Mouse (Mus musculus) myocyte (in vitro differentiated cells): ENCODE data around the gene Tbl1x. TPM values are rescaled to one million over a fixed set of nuclear protein-coding genes. Genes with fewer than 3 reads are reported as not detected.
A peak's percentile ranks its signal among the peaks of the same experiment; 100 is the strongest.
"Not testable (repeated sequence)": the region's sequence is repeated elsewhere in the genome, so short reads cannot be mapped to it uniquely, and the experiment has no call there.

Source experiments
- H3K27me3 ChIP-seq: one replicate; pipeline ENCODE4 v1.6.1; 2011; ENCODE audit not compliant: control insufficient read depth, insufficient read depth, insufficient read length
- H3K36me3 ChIP-seq: one replicate; pipeline ENCODE4 v1.6.1; 2011; ENCODE audit not compliant: control insufficient read depth, insufficient read depth
- H3K4me2 ChIP-seq: one replicate; pipeline ENCODE4 v1.6.1; 2011; ENCODE audit warnings: low read depth, control low read depth
- H3K4me3 ChIP-seq: one replicate; pipeline ENCODE4 v1.5.1; 2011; ENCODE audit warnings: mild to moderate bottlenecking, control low read depth, moderate library complexity
- H3K79me2 ChIP-seq: one replicate; pipeline ENCODE4 v1.6.1; 2011; ENCODE audit not compliant: control insufficient read depth, insufficient read depth
- H3ac ChIP-seq: one replicate; pipeline ENCODE4 v1.6.1; 2011; ENCODE audit not compliant: control insufficient read depth, insufficient read length
- CEBPB ChIP-seq: IDR thresholded peaks from 2 replicates; pipeline ENCODE4 v1.6.1; 2011; ENCODE audit warnings: mild to moderate bottlenecking, moderate library complexity; ENCODE audit not compliant: poor library complexity, insufficient read depth, severe bottlenecking
- E2F4 ChIP-seq: IDR thresholded peaks from one replicate; pipeline ENCODE4 v1.6.1; 2011; ENCODE audit warnings: mild to moderate bottlenecking, control low read depth, moderate library complexity; ENCODE audit not compliant: insufficient read depth
- MAX ChIP-seq: IDR thresholded peaks from one replicate; pipeline ENCODE4 v1.6.1; 2011; ENCODE audit warnings: low read depth, mild to moderate bottlenecking, control low read depth
- MYOD1 ChIP-seq, 3 experiments: IDR thresholded peaks; one replicate each; pipeline ENCODE4 v1.6.1; 2011; ENCODE audit warnings: control low read depth in 2 of 3, low read depth in 2 of 3, mild to moderate bottlenecking in 2 of 3, moderate library complexity in 1 of 3; ENCODE audit not compliant: insufficient read length in 2 of 3, control insufficient read depth in 1 of 3
- MYOG ChIP-seq, 3 experiments: IDR thresholded peaks; one replicate each; pipeline ENCODE4 v1.6.1; 2011; ENCODE audit warnings: control low read depth in 2 of 3, low read depth in 2 of 3, mild to moderate bottlenecking in 2 of 3; ENCODE audit not compliant: insufficient read length in 2 of 3, control insufficient read depth in 1 of 3, insufficient read depth in 1 of 3
- POLR2A ChIP-seq: IDR thresholded peaks from one replicate; pipeline ENCODE4 v1.6.1; 2011; ENCODE audit warnings: low read depth, mild to moderate bottlenecking, control low read depth, moderate library complexity; ENCODE audit not compliant: insufficient read length
- POLR2AphosphoS2 ChIP-seq: IDR thresholded peaks from one replicate; pipeline ENCODE4 v1.6.1; 2011; ENCODE audit warnings: low read depth, control low read depth; ENCODE audit not compliant: insufficient read length
- REST ChIP-seq: IDR thresholded peaks from one replicate; pipeline ENCODE4 v1.6.1; 2011; ENCODE audit warnings: mild to moderate bottlenecking, control low read depth, moderate library complexity; ENCODE audit not compliant: insufficient read depth, insufficient read length
- SRF ChIP-seq: IDR thresholded peaks from one replicate; pipeline ENCODE4 v1.6.1; 2011; ENCODE audit warnings: low read depth; ENCODE audit not compliant: control insufficient read depth, insufficient read length
- TCF12 ChIP-seq: IDR thresholded peaks from one replicate; pipeline ENCODE4 v1.6.1; 2011; ENCODE audit warnings: mild to moderate bottlenecking, control low read depth; ENCODE audit not compliant: poor library complexity, insufficient read depth, severe bottlenecking
- TCF3 ChIP-seq: IDR thresholded peaks from one replicate; pipeline ENCODE4 v1.6.1; 2011; ENCODE audit warnings: low read depth, control low read depth; ENCODE audit not compliant: insufficient read length
- USF1 ChIP-seq: IDR thresholded peaks from one replicate; pipeline ENCODE4 v1.6.1; 2011; ENCODE audit warnings: low read depth, mild to moderate bottlenecking, control low read depth, moderate library complexity
- polyA plus RNA-seq: library from polyadenylated mRNA; unstranded; fragments of >200 nt; fragmentation: generic; extraction: Trizol; gene quantifications from one replicate; pipeline ENCODE4 v1.2.1, GENCODE M21; 2012; ENCODE audit warnings: missing spikeins

Tbl1x gene
- polyA plus RNA-seq, 1 experiment = 31.6 TPM

- no peaks in the 10 kb centered on the region for H3K36me3 ChIP-seq
- H3K4me3 ChIP-seq = no peak overlapping the region
- H3ac ChIP-seq = no peak overlapping the region
- TF ChIP-seq POLR2A = no peak
- no peak for TF ChIP-seq TCF12
- TF ChIP-seq SRF = no peak
- no peak for TF ChIP-seq E2F4
- no peak for TF ChIP-seq MYOG (IDR thresholded peaks at IDR 0.05; ENCODE audit: control insufficient read depth in 1 of 3, insufficient read depth in 1 of 3, insufficient read length in 2 of 3, low read depth in 2 of 3)
- H3K4me2 ChIP-seq = no peak overlapping the region
- peaks cover 99% of the 10 kb centered on the region for H3K79me2 ChIP-seq
- H3K27me3 ChIP-seq = no peaks in the 10 kb centered on the region
These were observed 14.4 kb downstream of the Tbl1x start for GRCm38 (mm10) chrX:77525179-77525578.

GRCm38 (mm10) chrX:77528401-77528800 is 17.6 kb downstream of the Tbl1x start:
- peaks cover 89% of the 10 kb centered on the region for H3K79me2 ChIP-seq
- TF ChIP-seq MYOD1 (IDR thresholded peaks at IDR 0.05; ENCODE audit: control insufficient read depth in 1 of 3, insufficient read length in 2 of 3, low read depth in 2 of 3) = no peak
- TF ChIP-seq TCF12 = no peak
- TF ChIP-seq REST = no peak
- TF ChIP-seq SRF = no peak
- no peak for TF ChIP-seq POLR2A
- TF ChIP-seq MAX = no peak
- no peaks in the 10 kb centered on the region for H3K36me3 ChIP-seq
- H3ac ChIP-seq = no peak overlapping the region
- H3K4me2 ChIP-seq = no peak overlapping the region
- no peaks in the 10 kb centered on the region for H3K27me3 ChIP-seq
- no peak overlapping the region for H3K4me3 ChIP-seq

- Histone ChIP-seq H3K4me2 (no peak overlapping the region), H3K4me3 (no peak overlapping the region), H3K27me3 (no peaks in the 10 kb centered on the region), H3K36me3 (no peaks in the 10 kb centered on the region), H3K79me2 (peaks cover 82% of the 10 kb centered on the region), H3ac (no peak overlapping the region)
- TF ChIP-seq REST (no peak), MYOG (IDR thresholded peaks at IDR 0.05; ENCODE audit: control insufficient read depth in 1 of 3, insufficient read depth in 1 of 3, insufficient read length in 2 of 3, low read depth in 2 of 3) (no peak), TCF3 (no peak), MYOD1 (IDR thresholded peaks at IDR 0.05; ENCODE audit: control insufficient read depth in 1 of 3, insufficient read length in 2 of 3, low read depth in 2 of 3) (no peak), POLR2A (no peak), E2F4 (no peak), USF1 (no peak), SRF (no peak), POLR2AphosphoS2 (no peak), MAX (no peak), TCF12 (no peak), CEBPB (no peak)
These were observed 20.2 kb downstream of the Tbl1x start for GRCm38 (mm10) chrX:77530997-77531396.

- Histone ChIP-seq H3K27me3 (no peaks in the 10 kb centered on the region), H3ac (no peak overlapping the region), H3K4me2 (no peak overlapping the region), H3K4me3 (no peak overlapping the region), H3K79me2 (peaks cover 81% of the 10 kb centered on the region), H3K36me3 (no peaks in the 10 kb centered on the region)
- TF ChIP-seq TCF12 (no peak), POLR2AphosphoS2 (no peak), TCF3 (no peak), MAX (no peak), CEBPB (0 out of 2 replicates have a peak, but pooled peaks have one; percentile 36), MYOD1 (IDR thresholded peaks at IDR 0.05; ENCODE audit: control insufficient read depth in 1 of 3, insufficient read length in 2 of 3, low read depth in 2 of 3) (no peak)
These were observed 23.1 kb downstream of the Tbl1x start for GRCm38 (mm10) chrX:77533922-77534321.

GRCm38 (mm10) chrX:77539770-77540169 is 29.0 kb downstream of the Tbl1x start:
- not testable (repeated sequence) for H3K27me3 ChIP-seq, H3K36me3 ChIP-seq, H3K4me2 ChIP-seq, H3ac ChIP-seq, H3K4me3 ChIP-seq
- peaks cover 92% of the 10 kb centered on the region for H3K79me2 ChIP-seq

- H3K27me3 ChIP-seq = no peaks in the 10 kb centered on the region
- H3K4me3 ChIP-seq = no peak overlapping the region
- no peak overlapping the region for H3K4me2 ChIP-seq
- no peaks in the 10 kb centered on the region for H3K36me3 ChIP-seq
- peaks cover 93% of the 10 kb centered on the region for H3K79me2 ChIP-seq
- TF ChIP-seq CEBPB (no peak), REST (no peak), TCF3 (no peak), SRF (no peak), MYOG (IDR thresholded peaks at IDR 0.05; ENCODE audit: control insufficient read depth in 1 of 3, insufficient read depth in 1 of 3, insufficient read length in 2 of 3, low read depth in 2 of 3) (no peak), POLR2AphosphoS2 (no peak), MAX (no peak), E2F4 (no peak), USF1 (no peak), POLR2A (no peak), TCF12 (no peak), MYOD1 (IDR thresholded peaks at IDR 0.05; ENCODE audit: control insufficient read depth in 1 of 3, insufficient read length in 2 of 3, low read depth in 2 of 3) (no peak)
- H3ac ChIP-seq = no peak overlapping the region
These were observed 33.2 kb downstream of the Tbl1x start for GRCm38 (mm10) chrX:77544003-77544402.
